Mouse (Mus musculus) splenic B cell, adult 2 months (primary cell): ENCODE results near the gene Uvrag.

Experiments
- DNase-seq: peaks from one replicate; pipeline ENCODE4 v3.0.0-alpha.2; 2011; ENCODE audit warnings: low read depth, low spot score
- H3K27me3 ChIP-seq: 2 replicates; pipeline ENCODE4 v1.6.1; 2012; ENCODE audit warnings: mild to moderate bottlenecking, low read length, moderate library complexity, mixed read lengths; ENCODE audit not compliant: control insufficient read depth, poor library complexity, insufficient read depth, severe bottlenecking
- H3K36me3 ChIP-seq: 2 replicates; pipeline ENCODE4 v1.6.1; 2012; ENCODE audit warnings: mild to moderate bottlenecking, low read length, moderate library complexity, mixed read lengths; ENCODE audit not compliant: control insufficient read depth, poor library complexity, insufficient read depth, severe bottlenecking

Gene Uvrag

GRCm38 (mm10) chr7:99172898-99173297, 32.0 kb upstream of the Uvrag start:
- Histone ChIP-seq H3K36me3 (no peaks in the 10 kb centered on the region), H3K27me3 (no peaks in the 10 kb centered on the region)
- DNase-seq = no peak

GRCm38 (mm10) chr7:99171730-99172463, 31.0 kb upstream of the Uvrag start:
- Histone ChIP-seq H3K27me3 (no peaks in the 10 kb centered on the region), H3K36me3 (no peaks in the 10 kb centered on the region)
- DNase-seq = no peak

GRCm38 (mm10) chr7:99170519-99170918, 29.6 kb upstream of the Uvrag start:
- Histone ChIP-seq H3K27me3 (no peaks in the 10 kb centered on the region), H3K36me3 (no peaks in the 10 kb centered on the region)
- DNase-seq = no peak

GRCm38 (mm10) chr7:99169717-99170403, 28.9 kb upstream of the Uvrag start:
- no peak for DNase-seq
- no peaks in the 10 kb centered on the region for H3K36me3 ChIP-seq
- no peaks in the 10 kb centered on the region for H3K27me3 ChIP-seq

GRCm38 (mm10) chr7:99168756-99169155, 27.8 kb upstream of the Uvrag start:
- DNase-seq = no peak
- no peaks in the 10 kb centered on the region for H3K27me3 ChIP-seq
- H3K36me3 ChIP-seq = no peaks in the 10 kb centered on the region

GRCm38 (mm10) chr7:99167939-99168338, 27.0 kb upstream of the Uvrag start:
- no peaks in the 10 kb centered on the region for H3K27me3 ChIP-seq
- no peak for DNase-seq

GRCm38 (mm10) chr7:99166159-99166558, 25.2 kb upstream of the Uvrag start:
- no peaks in the 10 kb centered on the region for H3K36me3 ChIP-seq
- DNase-seq = no peak
- H3K27me3 ChIP-seq = no peaks in the 10 kb centered on the region

More at GRCm38 (mm10) chr7:99167939-99168338, 27.0 kb upstream of the Uvrag start:
- no peaks in the 10 kb centered on the region for H3K36me3 ChIP-seq

GRCm38 (mm10) chr7:99164873-99165410, 24.0 kb upstream of the Uvrag start:
- no peaks in the 10 kb centered on the region for H3K36me3 ChIP-seq
- H3K27me3 ChIP-seq = no peaks in the 10 kb centered on the region
- no peak for DNase-seq

- DNase-seq = no peak
- Histone ChIP-seq H3K36me3 (no peaks in the 10 kb centered on the region), H3K27me3 (no peaks in the 10 kb centered on the region)
These were observed 21.5 kb upstream of the Uvrag start for GRCm38 (mm10) chr7:99162462-99162861.

- no peaks in the 10 kb centered on the region for H3K27me3 ChIP-seq
- H3K36me3 ChIP-seq = no peaks in the 10 kb centered on the region
- DNase-seq = no peak
These were observed 21.0 kb upstream of the Uvrag start for GRCm38 (mm10) chr7:99161961-99162360.

- no peak for DNase-seq
- Histone ChIP-seq H3K36me3 (no peaks in the 10 kb centered on the region), H3K27me3 (no peaks in the 10 kb centered on the region)
These were observed 20.6 kb upstream of the Uvrag start for GRCm38 (mm10) chr7:99161529-99161928.

GRCm38 (mm10) chr7:99160995-99161394, 20.1 kb upstream of the Uvrag start:
- no peaks in the 10 kb centered on the region for H3K27me3 ChIP-seq
- H3K36me3 ChIP-seq = no peaks in the 10 kb centered on the region
- DNase-seq = no peak

GRCm38 (mm10) chr7:99159446-99159845, 18.5 kb upstream of the Uvrag start:
- Histone ChIP-seq H3K36me3 (no peaks in the 10 kb centered on the region), H3K27me3 (no peaks in the 10 kb centered on the region)
- DNase-seq = no peak

- peak; percentile 41 for DNase-seq
- Histone ChIP-seq H3K27me3 (no peaks in the 10 kb centered on the region), H3K36me3 (no peaks in the 10 kb centered on the region)
These were observed 18.0 kb upstream of the Uvrag start for GRCm38 (mm10) chr7:99158904-99159303.

- no peaks in the 10 kb centered on the region for H3K36me3 ChIP-seq
- no peak for DNase-seq
- no peaks in the 10 kb centered on the region for H3K27me3 ChIP-seq
These were observed 17.1 kb upstream of the Uvrag start for GRCm38 (mm10) chr7:99158011-99158410.
